Mouse (Mus musculus): Measurements from ENCODE around the gene Ly6f.

DNA sequence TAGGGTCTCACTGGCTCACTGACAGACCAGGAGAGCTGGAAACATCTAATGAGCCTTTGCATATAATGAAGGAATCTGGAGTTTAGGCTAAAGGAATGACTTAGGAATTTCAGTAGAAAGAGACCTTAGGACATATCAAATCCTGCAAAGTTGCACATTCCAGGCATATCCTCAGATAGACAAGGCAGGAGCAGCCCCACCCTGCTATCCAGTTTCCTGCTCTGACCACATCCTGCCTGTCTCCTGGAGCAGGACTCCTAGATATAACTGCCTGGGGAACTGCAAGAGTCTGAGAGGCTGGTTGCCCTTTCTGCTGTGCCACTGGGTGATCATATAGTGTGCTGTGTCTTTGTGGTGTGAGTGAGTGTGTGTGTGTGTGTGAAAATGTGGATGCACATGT lies 1.9 kb downstream of the Ly6f start:
- TF ChIP-seq CTCF (IDR thresholded peaks at IDR 0.05; ENCODE audit: extremely low read depth, insufficient read length, insufficient replicate concordance, low read depth, low read length) (no peak), POLR2A (IDR thresholded peaks at IDR 0.05; ENCODE audit: low read depth, low read length) (no peak)

Data from small intestine, adult 2 months (tissue).